Mouse (Mus musculus) kidney, adult 2 months (tissue): ENCODE data around the gene Cdh18.

Source experiments
- CTCF ChIP-seq: fragments of 200-500 bp; conservative IDR thresholded peaks from 2 replicates; pipeline ENCODE4 v1.5.1; 2011; ENCODE audit warnings: low read depth, mild to moderate bottlenecking, control low read depth, low read length, moderate library complexity, mixed read lengths; ENCODE audit not compliant: insufficient read depth, insufficient read length
- POLR2A ChIP-seq: fragments of 200-500 bp; IDR thresholded peaks from one replicate; pipeline ENCODE4 v1.6.1; 2011; ENCODE audit warnings: low read depth, low read length, control low read depth

- TF ChIP-seq CTCF (no peak), POLR2A (no peak)
Observed at GRCm38 (mm10) chr15:22934293-22934692, 385.5 kb downstream of the Cdh18 start.
